Mouse (Mus musculus) MEL (cell line): ENCODE data around the gene Akr1c13. TPM values are rescaled to one million over a fixed set of nuclear protein-coding genes. Genes with fewer than 3 reads are reported as not detected.

Experiments used
- polyA plus RNA-seq, 2 experiments: library from polyadenylated mRNA; stranded (reverse) in 1 of 2; unstranded in 1 of 2; fragments of >175 nt in 1 of 2; fragments of >200 nt in 1 of 2; gene quantifications; 2 replicates each; pipeline versions ENCODE4 v1.2.1 to v1.2.4; 2012; ENCODE audit warnings: low replicate concordance in 2 of 2, low read depth in 1 of 2; ENCODE audit not compliant: insufficient read length in 2 of 2, insufficient read depth in 1 of 2, missing spikeins in 1 of 2
- total RNA-seq: library from RNA; depleted of rRNA; stranded (reverse); fragments of 300-350 nt; gene quantifications from 2 replicates; pipeline ENCODE4 v1.2.3, GENCODE M21; 2012; rRNA removed

Akr1c13 gene
- total and polyA plus RNA-seq, 3 experiments: 5.5 to 13.0 TPM; not detected in 1

Other genes starting within 250 kb of the Akr1c13 start
- not detected in 2 replicates for gene Ucn3, start 245.8 kb upstream of the Akr1c13 start, total RNA-seq
- not detected for gene Ucn3, start 245.8 kb upstream of the Akr1c13 start, polyA plus RNA-seq
- gene Akr1c14, start 142.1 kb upstream of the Akr1c13 start, total RNA-seq: not detected in 2 replicates
- not detected for gene Akr1c14, start 142.1 kb upstream of the Akr1c13 start, polyA plus RNA-seq
- not detected in 2 replicates for gene Akr1c18, start 40.5 kb upstream of the Akr1c13 start, total RNA-seq
- not detected for gene Akr1c18, start 40.5 kb upstream of the Akr1c13 start, polyA plus RNA-seq
- not detected in 2 replicates for gene Akr1c19, start 37.5 kb downstream of the Akr1c13 start, total RNA-seq
- gene Akr1c19, start 37.5 kb downstream of the Akr1c13 start, polyA plus RNA-seq: not detected
- gene Akr1c12, start 88.3 kb downstream of the Akr1c13 start, total RNA-seq: 0.42 and 0.62 TPM in 2 replicates
- under 1 TPM in 1 of 2 experiments, not detected in 1; 0.45 TPM for gene Akr1c12, start 88.3 kb downstream of the Akr1c13 start, polyA plus RNA-seq
- not detected in 2 replicates for gene Akr1c6, start 243.2 kb downstream of the Akr1c13 start, total RNA-seq
- gene Akr1c6, start 243.2 kb downstream of the Akr1c13 start, polyA plus RNA-seq: not detected